27 mouse cellular contexts compared by ENCODE assay signal in the genomic region with DNA sequence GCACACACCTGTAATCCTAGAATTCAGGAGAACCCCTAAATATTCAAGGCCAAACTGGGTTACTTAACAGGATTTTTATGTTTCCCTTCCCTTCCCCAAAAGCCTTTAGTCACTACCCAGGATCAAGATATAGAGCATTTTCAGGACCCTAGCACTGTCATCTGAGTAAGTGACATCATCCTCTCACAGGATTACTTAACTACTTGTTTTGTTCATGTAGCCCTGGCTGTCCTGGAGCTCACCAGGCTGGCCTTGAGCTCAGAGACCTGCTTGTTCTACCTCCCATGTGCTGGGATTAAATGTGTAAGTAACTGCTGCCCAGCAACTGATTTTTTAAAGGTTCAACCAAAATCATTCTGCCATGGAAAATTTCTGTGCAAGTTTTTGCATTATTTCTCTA. TPM values are rescaled to one million over a fixed set of nuclear protein-coding genes. Genes with fewer than 3 reads are reported as not detected.
DNase-seq lines count a peak whose midpoint lies in the region; ATAC-seq and TF ChIP-seq lines count a peak whose summit lies in the region.
"Had no signal": no experiment of that assay in that cellular context is flagged by ENCODE, and none has a peak within 500 bp of the region (broad histone marks: within the 10 kb centered on the region; RNA-seq: fewer than 3 reads in every experiment).

No protein-coding gene starts in this region.

- no peaks in the 10 kb centered on the region for H3K27me3 ChIP-seq in liver, adult 2 months (ENCODE audit: control insufficient read depth, insufficient read depth, low read length)
- H3K27me3 ChIP-seq in liver, embryonic 11.5 days (replicated peaks; ENCODE audit: control insufficient read depth, insufficient read depth, low read length) = peaks cover 11% of the 10 kb centered on the region
- H3K27me3 ChIP-seq: CH12.LX had no signal

- no peak for ATAC-seq in liver, embryonic 11.5 days (replicated peaks; ENCODE audit: low FRiP score)
- no peak for ATAC-seq in cerebellum, adult (ENCODE audit: insufficient number of reproducible peaks, low FRiP score, low TSS enrichment)
- ATAC-seq: activated CD4-positive, CD25-positive, alpha-beta regulatory T cell, adult 4 months; CD4-positive, CD25-positive, alpha-beta regulatory T cell, adult 4 months; forebrain, embryonic 14.5 days; forebrain, embryonic 16.5 days; Patski had no signal

- H3K9ac ChIP-seq in liver, adult 2 months (ENCODE audit: low read depth, low read length) = no peak overlapping the region
- H3K9ac ChIP-seq in liver, embryonic 11.5 days (ENCODE audit: low read depth, low read length) = no peak overlapping the region
- H3K9ac ChIP-seq: embryonic facial prominence, embryonic 13.5 days; embryonic facial prominence, embryonic 15.5 days; forebrain, embryonic 12.5 days had no signal

- H3K4me1 ChIP-seq in liver, adult 2 months (ENCODE audit: control insufficient read depth, insufficient read depth, low read length) = no peaks in the 10 kb centered on the region; the same call in 1 of the 2 replicates
- H3K4me1 ChIP-seq in liver, embryonic 11.5 days (replicated peaks; ENCODE audit: control insufficient read depth, insufficient read depth, low read length) = no peaks in the 10 kb centered on the region
- H3K4me1 ChIP-seq: embryonic facial prominence, embryonic 13.5 days; embryonic facial prominence, embryonic 15.5 days; forebrain, embryonic 12.5 days had no signal

- H3K27ac ChIP-seq in liver, adult 2 months (replicated peaks; ENCODE audit: insufficient read depth, low read depth, low read length) = no peak overlapping the region
- H3K27ac ChIP-seq in liver, embryonic 11.5 days (ENCODE audit: low read depth, low read length) = no peak overlapping the region
- H3K27ac ChIP-seq: embryonic facial prominence, embryonic 13.5 days; embryonic facial prominence, embryonic 15.5 days; forebrain, embryonic 10.5 days; forebrain, embryonic 12.5 days had no signal

- TF ChIP-seq CTCF in liver, adult 2 months (IDR thresholded peaks at IDR 0.05; ENCODE audit: low read depth, low read length) = no peak

- H3K4me2 ChIP-seq in liver, embryonic 11.5 days = no peak overlapping the region
- H3K4me2 ChIP-seq: embryonic facial prominence, embryonic 13.5 days; embryonic facial prominence, embryonic 15.5 days; forebrain, embryonic 12.5 days had no signal

- H3K9me3 ChIP-seq in liver, embryonic 11.5 days (ENCODE audit: control insufficient read depth, low read length) = no peaks in the 10 kb centered on the region
- H3K9me3 ChIP-seq: embryonic facial prominence, embryonic 13.5 days; embryonic facial prominence, embryonic 15.5 days; forebrain, embryonic 10.5 days; forebrain, embryonic 12.5 days; G1E had no signal

- H3K4me3 ChIP-seq in liver, adult 2 months (ENCODE audit: insufficient read depth, low read depth, low read length) = no peak overlapping the region
- H3K4me3 ChIP-seq in liver, embryonic 11.5 days (ENCODE audit: low read depth, low read length) = no peak overlapping the region
- H3K4me3 ChIP-seq: embryonic facial prominence, embryonic 13.5 days; embryonic facial prominence, embryonic 15.5 days; erythroblast, embryonic 14.5 days; forebrain, embryonic 10.5 days; forebrain, embryonic 12.5 days had no signal

- TF ChIP-seq POLR2A in liver, adult 2 months (IDR thresholded peaks at IDR 0.05; ENCODE audit: extremely low read depth, insufficient read depth, low read length) = no peak

- H3K36me3 ChIP-seq in liver, adult 2 months (ENCODE audit: control insufficient read depth, insufficient read depth, low read length) = peaks cover 12% of the 10 kb centered on the region
- H3K36me3 ChIP-seq in liver, embryonic 11.5 days (ENCODE audit: control insufficient read depth, insufficient read depth, low read length) = no peaks in the 10 kb centered on the region

- peak; percentile 36 for DNase-seq in adrenal gland, adult 2 months
- DNase-seq in adrenal gland, postnatal 14 days = no peak
- DNase-seq in liver, adult 2 months (ENCODE audit: extremely low read depth, low read depth, low spot score) = peak; percentile 20
- no peak for DNase-seq in liver, embryonic 11.5 days (ENCODE audit: low spot score)
- DNase-seq in 416B (ENCODE audit: low read depth) = peak; percentile 23
- DNase-seq: adrenal gland, postnatal 25 days; B cell, adult 2 months; cerebellum, adult 11 months; cerebellum, adult 18-20 months; cerebellum, adult 8-10 months; cerebellum, adult 9-11 months; cerebellum, postnatal 14 days; cerebellum, postnatal 36 days; embryo, embryonic 11 days had no signal

- H3K79me2 ChIP-seq in liver, adult 2 months (ENCODE audit: control insufficient read depth, insufficient read depth, low read length) = no peaks in the 10 kb centered on the region; the same call in 1 of the 2 replicates

RNA-seq across cellular contexts. Expression of a gene that starts 20.6 kb away (rescaled TPM):
- total RNA-seq in adrenal gland, adult 2 months (2021) = 10 to 100 TPM; 19.6 to 28.6 TPM
- polyA plus RNA-seq in adrenal gland, adult 2 months (2012; rRNA removed) = 1.7 and 1.8 TPM in 2 replicates
- 28.1 and 28.6 TPM in 2 replicates for total RNA-seq in adrenal gland, postnatal 14 days (2021)
- 13.8 and 14.4 TPM in 2 replicates for total RNA-seq in liver, adult 2 months (2014; rRNA removed)
- polyA plus RNA-seq in liver, adult 2 months (2012; rRNA removed) = 1.9 and 2.1 TPM in 2 replicates
- 17.8 and 24.5 TPM in 2 replicates for polyA plus RNA-seq in liver, embryonic 11.5 days (2014; fragmentation: Nextera tagmentation; extraction: Ambion mirVana)

Comparison
In these comparisons a context has a peak if more than half of its experiments do, and no peak if none do; other contexts are left out.
1. DNase-seq: peak in adrenal gland, adult 2 months (single experiment), liver, adult 2 months (single experiment) and 416B (single experiment); none in adrenal gland, postnatal 14 days (single experiment) and liver, embryonic 11.5 days (single experiment).